Mouse (Mus musculus): ENCODE measurements around the gene Ugt1a9. TPM values are rescaled to one million over a fixed set of nuclear protein-coding genes. Genes with fewer than 3 reads are reported as not detected.

The Ugt1a9 gene
- polyA plus RNA-seq, 1 experiment from 2014 or later = 9.3 TPM

GRCm38 (mm10) chr1:88247660-88248059 lies 177.1 kb downstream of the Ugt1a9 start:
- H3K4me3 ChIP-seq (replicated peaks; ENCODE audit: low read depth, low read length) = no peak overlapping the region
- no peaks in the 10 kb centered on the region for H3K4me1 ChIP-seq (replicated peaks; ENCODE audit: insufficient read depth, low read length)
- 44% methylated on average over 2 of the region's 2 CpGs for WGBS
- DNase-seq (ENCODE audit: low spot score) = no peak
- H3K9ac ChIP-seq (ENCODE audit: low read depth, low read length) = no peak overlapping the region
- no peaks in the 10 kb centered on the region for H3K27me3 ChIP-seq (ENCODE audit: insufficient read depth, low read length)
- no peaks in the 10 kb centered on the region for H3K36me3 ChIP-seq (ENCODE audit: insufficient read depth, low read length)
- TF ChIP-seq CTCF (IDR thresholded peaks at IDR 0.05; ENCODE audit: low read depth) = no peak
- H3K27ac ChIP-seq = no peak overlapping the region
- H3K4me2 ChIP-seq (ENCODE audit: low read length) = no peak overlapping the region
- peaks cover 38% of the 10 kb centered on the region for H3K9me3 ChIP-seq (replicated peaks; ENCODE audit: low read length)
- ATAC-seq (replicated peaks; ENCODE audit: low FRiP score, low read depth) = no peak

GRCm38 (mm10) chr1:88248658-88249057 lies 178.1 kb downstream of the Ugt1a9 start:
- no peaks in the 10 kb centered on the region for H3K27me3 ChIP-seq (ENCODE audit: insufficient read depth, low read length)
- H3K27ac ChIP-seq = no peak overlapping the region
- H3K36me3 ChIP-seq (ENCODE audit: insufficient read depth, low read length) = no peaks in the 10 kb centered on the region
- no peaks in the 10 kb centered on the region for H3K4me1 ChIP-seq (replicated peaks; ENCODE audit: insufficient read depth, low read length)
- DNase-seq (ENCODE audit: low spot score) (no peak), ATAC-seq (replicated peaks; ENCODE audit: low FRiP score, low read depth) (no peak)
- H3K4me3 ChIP-seq (replicated peaks; ENCODE audit: low read depth, low read length) = no peak overlapping the region
- H3K9ac ChIP-seq (ENCODE audit: low read depth, low read length) = no peak overlapping the region
- WGBS = 70% methylated on average over 4 of the region's 4 CpGs
- peaks cover 38% of the 10 kb centered on the region for H3K9me3 ChIP-seq (replicated peaks; ENCODE audit: low read length)
- TF ChIP-seq CTCF (IDR thresholded peaks at IDR 0.05; ENCODE audit: low read depth) = no peak
- H3K4me2 ChIP-seq (ENCODE audit: low read length) = no peak overlapping the region

GRCm38 (mm10) chr1:88249596-88249995 lies 179.0 kb downstream of the Ugt1a9 start:
- WGBS = 75% methylated on average over 7 of the region's 7 CpGs
- no peak overlapping the region for H3K27ac ChIP-seq
- no peaks in the 10 kb centered on the region for H3K4me1 ChIP-seq (replicated peaks; ENCODE audit: insufficient read depth, low read length)
- H3K4me2 ChIP-seq (ENCODE audit: low read length) = no peak overlapping the region
- TF ChIP-seq CTCF (IDR thresholded peaks at IDR 0.05; ENCODE audit: low read depth) = no peak
- H3K27me3 ChIP-seq (ENCODE audit: insufficient read depth, low read length) = no peaks in the 10 kb centered on the region
- DNase-seq (ENCODE audit: low spot score) (no peak), ATAC-seq (replicated peaks; ENCODE audit: low FRiP score, low read depth) (no peak)
- peaks cover 38% of the 10 kb centered on the region for H3K9me3 ChIP-seq (replicated peaks; ENCODE audit: low read length)
- no peaks in the 10 kb centered on the region for H3K36me3 ChIP-seq (ENCODE audit: insufficient read depth, low read length)
- no peak overlapping the region for H3K4me3 ChIP-seq (replicated peaks; ENCODE audit: low read depth, low read length)
- no peak overlapping the region for H3K9ac ChIP-seq (ENCODE audit: low read depth, low read length)

GRCm38 (mm10) chr1:88250023-88250422 lies 179.4 kb downstream of the Ugt1a9 start:
- Histone ChIP-seq H3K4me3 (replicated peaks; ENCODE audit: low read depth, low read length) (no peak overlapping the region), H3K27me3 (ENCODE audit: insufficient read depth, low read length) (no peaks in the 10 kb centered on the region), H3K9me3 (replicated peaks; ENCODE audit: low read length) (peaks cover 35% of the 10 kb centered on the region), H3K27ac (no peak overlapping the region), H3K9ac (ENCODE audit: low read depth, low read length) (no peak overlapping the region), H3K36me3 (ENCODE audit: insufficient read depth, low read length) (no peaks in the 10 kb centered on the region), H3K4me1 (replicated peaks; ENCODE audit: insufficient read depth, low read length) (no peaks in the 10 kb centered on the region), H3K4me2 (ENCODE audit: low read length) (no peak overlapping the region)
- 83% methylated on average over 5 of the region's 5 CpGs for WGBS
- no peak for TF ChIP-seq CTCF (IDR thresholded peaks at IDR 0.05; ENCODE audit: low read depth)
- DNase-seq (ENCODE audit: low spot score) (no peak), ATAC-seq (replicated peaks; ENCODE audit: low FRiP score, low read depth) (no peak)

- H3K9ac ChIP-seq (ENCODE audit: low read depth, low read length) = no peak overlapping the region
- DNase-seq (ENCODE audit: low spot score) (no peak), ATAC-seq (replicated peaks; ENCODE audit: low FRiP score, low read depth) (0 out of 2 replicates have a peak, but pooled peaks have one; percentile 8)
- peaks cover 17% of the 10 kb centered on the region for H3K9me3 ChIP-seq (replicated peaks; ENCODE audit: low read length)
- H3K4me2 ChIP-seq (ENCODE audit: low read length) = no peak overlapping the region
- H3K36me3 ChIP-seq (ENCODE audit: insufficient read depth, low read length) = no peaks in the 10 kb centered on the region
- H3K27ac ChIP-seq = no peak overlapping the region
- no peaks in the 10 kb centered on the region for H3K27me3 ChIP-seq (ENCODE audit: insufficient read depth, low read length)
- H3K4me3 ChIP-seq (replicated peaks; ENCODE audit: low read depth, low read length) = no peak overlapping the region
- no peaks in the 10 kb centered on the region for H3K4me1 ChIP-seq (replicated peaks; ENCODE audit: insufficient read depth, low read length)
- WGBS = 62% methylated on average over 8 of the region's 8 CpGs
- no peak for TF ChIP-seq CTCF (IDR thresholded peaks at IDR 0.05; ENCODE audit: low read depth)
Observed at GRCm38 (mm10) chr1:88253106-88253505, 182.5 kb downstream of the Ugt1a9 start.

- no peak overlapping the region for H3K27ac ChIP-seq
Observed at GRCm38 (mm10) chr1:88253540-88253939, 182.9 kb downstream of the Ugt1a9 start.

More at GRCm38 (mm10) chr1:88253540-88253939, 182.9 kb downstream of the Ugt1a9 start:
- ATAC-seq (replicated peaks; ENCODE audit: low FRiP score, low read depth) = no peak
- no peak for DNase-seq (ENCODE audit: low spot score)
- H3K4me2 ChIP-seq (ENCODE audit: low read length) = no peak overlapping the region
- no peaks in the 10 kb centered on the region for H3K27me3 ChIP-seq (ENCODE audit: insufficient read depth, low read length)
- H3K36me3 ChIP-seq (ENCODE audit: insufficient read depth, low read length) = no peaks in the 10 kb centered on the region
- WGBS = 70% methylated on average over 6 of the region's 6 CpGs
- no peak overlapping the region for H3K9ac ChIP-seq (ENCODE audit: low read depth, low read length)
- no peaks in the 10 kb centered on the region for H3K4me1 ChIP-seq (replicated peaks; ENCODE audit: insufficient read depth, low read length)
- H3K9me3 ChIP-seq (replicated peaks; ENCODE audit: low read length) = peaks cover 17% of the 10 kb centered on the region
- TF ChIP-seq CTCF (IDR thresholded peaks at IDR 0.05; ENCODE audit: low read depth) = no peak
- no peak overlapping the region for H3K4me3 ChIP-seq (replicated peaks; ENCODE audit: low read depth, low read length)

Measured in kidney, postnatal 0 days (tissue).